Mouse (Mus musculus) large intestine, adult 2 months (tissue): ENCODE measurements around the gene Tmem29. TPM values are rescaled to one million over a fixed set of nuclear protein-coding genes. Genes with fewer than 3 reads are reported as not detected.
"Not testable (repeated sequence)": the region's sequence is repeated elsewhere in the genome, so short reads cannot be mapped to it uniquely, and the experiment has no call there.

Source experiments
- DNase-seq: peaks from one replicate; pipeline ENCODE4 v3.0.0-alpha.2; 2012; ENCODE audit warnings: low read depth, low spot score
- WGBS: fragments of 180-500 bp; shearing (Covaris S2); methylation state at CpG from one replicate; pipeline ENCODE4 v1.1.7; 2018; 5-methylcytosine and 5-hydroxymethylcytosine counted together
- polyA plus RNA-seq: library from polyadenylated mRNA; depleted of rRNA; stranded (reverse); fragments of >200 nt; gene quantifications from 2 replicates; pipeline ENCODE4 v1.2.3, GENCODE M21; 2012; rRNA removed

The Tmem29 gene
- polyA plus RNA-seq = 4.1 and 4.2 TPM in 2 replicates

DNA sequence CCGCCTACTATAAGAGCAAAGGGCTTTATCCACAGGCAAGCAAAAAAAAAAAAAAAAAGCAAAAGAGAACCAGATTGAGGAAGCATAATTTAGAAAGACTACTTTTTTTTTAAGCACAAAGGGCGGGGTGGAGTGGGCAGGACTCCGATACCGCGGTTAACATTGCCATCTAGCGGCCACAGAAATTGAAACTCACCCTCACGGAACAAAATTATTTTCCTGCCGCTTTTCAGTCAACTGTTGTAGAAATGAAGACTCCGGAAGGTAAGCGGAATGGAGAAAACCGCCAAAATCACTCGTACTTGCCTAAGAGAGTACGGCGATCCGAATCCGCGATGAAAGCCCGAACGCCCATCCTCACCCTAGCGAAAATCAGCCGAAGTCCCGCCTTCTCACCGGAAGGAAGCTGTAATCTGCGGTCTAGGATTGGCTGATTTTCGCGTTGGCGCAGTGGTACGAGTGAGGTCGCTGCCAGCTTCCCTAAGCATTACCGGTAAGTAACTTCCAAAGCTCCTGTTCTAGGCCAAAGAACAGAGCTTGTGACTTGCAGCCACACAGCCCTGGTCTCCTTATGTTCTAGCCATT is at the start of gene Tmem29:
TSS of gene Tmem29 (minus strand) at position 389 of the 585 bp plus-strand sequence.
- DNase-seq = peak; percentile 56
- WGBS = under 1% methylated on average over 30 of the region's 30 CpGs

DNA sequence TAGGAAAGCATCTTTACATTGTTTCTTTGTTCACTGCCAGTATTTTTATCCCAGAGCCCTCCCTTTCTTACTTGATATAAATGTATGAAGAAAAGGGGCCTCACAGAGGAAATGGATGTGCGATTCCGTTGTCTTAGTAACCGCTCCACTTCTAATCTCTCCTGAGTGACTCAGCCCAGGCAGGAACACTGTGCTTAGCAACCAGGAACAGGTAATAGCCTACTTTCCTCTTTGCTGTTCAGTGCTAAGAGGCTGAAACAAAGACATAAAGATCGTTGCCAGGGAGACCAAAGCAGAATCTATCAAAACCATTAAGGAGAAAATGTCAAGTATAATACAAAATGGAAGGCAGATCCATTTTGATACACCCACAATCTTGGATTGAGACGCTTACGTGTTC is 49.7 kb upstream of the Tmem29 start:
- DNase-seq = no peak
- WGBS = 87% methylated on average over 6 of the region's 6 CpGs

DNA sequence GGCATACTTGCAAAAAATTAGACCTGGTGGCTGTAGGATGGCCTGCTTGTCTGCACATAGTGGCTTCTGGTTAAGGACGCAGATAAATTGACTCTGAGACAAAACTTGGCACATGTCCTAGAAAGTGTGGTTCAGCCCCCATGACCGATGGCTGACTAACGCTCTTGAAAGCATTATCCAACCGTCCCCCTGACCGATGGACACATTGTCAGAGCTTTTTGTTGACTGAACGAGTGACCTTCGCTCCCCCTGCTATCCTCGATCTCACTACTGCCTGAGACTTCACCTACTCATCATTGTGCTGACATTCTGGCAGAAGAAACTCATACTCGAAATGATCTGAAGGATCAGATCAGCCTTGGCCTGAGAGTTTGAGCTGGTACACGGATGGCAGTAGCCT is 28.9 kb upstream of the Tmem29 start:
- not testable (repeated sequence) for DNase-seq
- 20% methylated on average over 3 of the region's 10 CpGs for WGBS

DNA sequence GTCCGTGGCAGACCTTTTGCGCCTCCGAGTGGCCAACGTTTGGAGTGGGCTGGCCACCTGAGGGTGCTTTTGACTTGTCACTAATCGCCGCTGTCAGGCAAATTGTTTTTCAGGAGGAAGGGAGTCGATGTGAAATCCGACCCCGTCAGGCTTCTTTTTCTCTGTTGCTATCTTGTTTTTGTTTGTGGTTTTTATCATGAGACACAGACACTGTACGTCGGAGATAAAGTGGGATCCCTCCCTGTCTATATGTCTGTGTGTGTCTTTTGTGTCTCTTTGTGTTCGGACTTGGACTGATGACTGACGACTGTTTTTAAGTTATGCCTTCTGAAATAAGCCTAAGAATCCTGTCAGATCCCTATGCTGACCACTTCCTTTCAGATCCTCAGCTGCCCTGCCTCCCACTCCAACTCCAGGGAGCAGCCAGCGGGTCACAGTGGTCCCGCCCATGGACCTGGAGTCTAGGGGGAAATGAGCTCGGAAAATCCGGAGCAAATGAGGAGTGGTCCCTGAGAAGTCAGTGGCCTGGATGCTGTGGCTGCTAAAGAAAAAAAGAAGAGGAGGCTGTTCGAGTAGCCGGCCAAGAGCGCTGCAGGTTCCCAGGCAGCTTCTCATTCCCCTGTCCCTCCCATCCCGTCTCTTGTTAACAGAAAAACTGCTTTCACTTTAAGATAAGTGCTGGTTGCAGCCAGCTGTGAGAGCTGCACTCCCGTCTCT is 27.5 kb upstream of the Tmem29 start:
- not testable (repeated sequence) for DNase-seq
- 47% methylated on average over 12 of the region's 22 CpGs for WGBS

DNA sequence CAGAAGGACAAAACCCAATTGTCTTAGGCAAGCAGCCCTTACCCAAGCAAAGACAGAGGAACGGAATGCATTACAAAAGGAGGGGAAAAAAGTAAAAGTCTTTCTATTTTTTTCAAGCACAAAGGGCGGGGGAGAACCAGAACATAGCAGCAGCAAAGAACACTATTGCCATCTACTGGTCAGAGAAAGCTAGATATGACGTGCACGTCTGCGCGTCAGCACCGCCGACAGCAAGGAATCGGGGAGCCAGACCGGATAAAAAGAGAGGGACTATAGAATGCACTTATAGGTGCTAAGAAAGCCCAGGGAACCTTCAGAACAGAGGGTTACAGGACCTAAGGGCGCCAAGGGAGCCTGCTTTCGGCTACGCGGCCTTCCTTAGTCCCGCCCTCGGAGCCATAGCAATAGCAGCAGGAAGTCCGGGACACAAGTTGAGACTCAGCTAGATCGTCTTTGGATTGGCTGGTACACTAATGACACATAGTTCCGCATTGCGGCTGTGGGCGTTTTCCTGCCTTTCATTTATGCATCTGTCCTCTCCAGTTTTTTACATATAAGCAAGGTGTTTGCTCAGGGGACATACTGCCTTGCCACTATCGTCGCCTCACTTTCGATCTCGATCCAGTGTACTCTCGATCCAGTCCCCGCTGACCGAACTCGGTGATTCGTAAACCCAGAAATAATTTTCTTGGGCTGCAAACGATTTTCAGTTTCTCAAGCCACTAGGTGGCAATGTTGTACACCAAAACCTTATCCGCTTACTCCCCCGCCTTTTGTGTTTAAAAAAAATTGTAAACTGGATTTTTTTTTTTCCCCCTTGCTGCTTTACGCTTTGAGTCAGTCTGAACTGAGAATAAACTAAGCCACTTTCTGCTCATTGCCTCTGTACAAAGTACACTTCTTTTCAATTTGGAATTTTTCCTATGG is 19.2 kb upstream of the Tmem29 start:
- under 1% methylated on average over 34 of the region's 34 CpGs for WGBS
- peak; percentile 56 for DNase-seq

DNA sequence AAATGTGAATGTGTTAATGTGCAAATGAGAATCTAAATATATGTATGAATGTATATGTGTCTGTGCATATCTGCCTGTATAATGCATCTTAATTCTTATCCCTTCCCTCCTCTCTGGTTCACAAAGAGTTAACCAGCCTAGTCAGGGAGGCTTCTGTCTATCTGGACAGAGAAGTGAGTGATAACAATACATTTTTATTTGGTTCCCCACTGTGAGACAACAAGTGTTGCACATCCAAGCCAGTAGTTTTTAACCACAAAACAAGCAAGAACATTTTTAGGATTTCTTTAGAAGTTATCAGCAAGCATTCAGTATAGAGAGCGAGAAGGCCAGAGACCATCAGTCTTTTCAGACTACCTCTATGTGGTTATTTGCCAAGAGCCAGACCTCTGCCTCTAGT is 12.5 kb upstream of the Tmem29 start:
- DNase-seq = no peak
- 92% methylated on average over 1 of the region's 1 CpGs for WGBS

DNA sequence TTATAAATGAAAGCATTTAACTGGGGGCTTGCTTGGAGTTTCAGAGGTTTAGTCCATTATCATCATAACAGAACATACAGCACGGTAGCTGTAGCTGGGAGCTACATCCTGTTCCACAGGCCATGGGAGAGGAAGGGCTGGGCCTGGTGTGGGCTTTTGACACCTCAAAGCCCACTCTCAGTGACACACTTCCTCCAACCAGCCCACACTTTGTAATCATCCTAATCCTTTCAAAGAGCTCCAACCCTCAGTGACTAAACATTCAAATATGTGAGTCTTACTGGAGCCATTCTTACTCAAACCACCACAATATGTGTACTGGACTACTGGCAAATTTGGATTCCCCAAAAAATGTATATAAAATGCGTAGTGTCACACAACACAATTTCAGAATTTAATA is 9.3 kb upstream of the Tmem29 start:
- WGBS = 88% methylated on average over 2 of the region's 2 CpGs
- DNase-seq = no peak

DNA sequence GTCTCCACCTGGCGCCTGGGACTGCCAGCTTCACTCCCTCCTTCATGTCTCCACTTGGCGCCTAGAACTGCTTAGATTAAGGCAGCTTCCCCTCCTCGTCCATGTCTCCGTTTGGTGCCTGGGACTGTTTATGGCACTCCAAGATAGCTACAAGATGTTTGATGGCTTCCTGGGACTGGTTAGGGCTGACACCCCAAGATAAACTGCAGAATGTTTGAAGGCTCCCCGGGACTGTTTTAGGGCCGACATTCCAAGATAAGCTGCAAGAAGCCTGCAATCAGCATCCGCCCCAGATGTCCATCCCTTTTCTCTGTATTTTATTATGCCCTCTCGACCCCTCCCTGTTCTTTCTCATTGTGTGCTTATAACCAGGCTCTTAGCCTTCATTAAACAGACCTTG is 7.9 kb upstream of the Tmem29 start:
- 48% methylated on average over 8 of the region's 8 CpGs for WGBS
- not testable (repeated sequence) for DNase-seq

DNA sequence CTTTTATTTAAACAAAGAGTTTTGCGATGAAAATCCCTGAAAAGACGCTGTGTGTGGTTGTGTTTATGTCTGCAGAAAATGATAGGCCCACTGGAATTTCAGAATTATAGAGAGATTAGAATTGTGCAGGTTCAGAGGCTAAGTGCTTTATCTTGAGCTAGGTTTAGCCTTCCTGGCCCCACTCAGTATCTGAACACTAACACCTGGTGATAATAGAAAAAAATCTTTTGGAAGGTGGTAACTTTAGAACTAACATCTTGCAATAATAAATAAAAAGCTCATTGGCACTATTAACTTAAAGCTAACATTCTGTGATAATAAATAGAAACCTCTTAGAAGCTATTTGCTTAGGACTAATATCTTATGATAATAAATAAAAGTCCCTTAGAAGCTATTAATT is 1.2 kb upstream of the Tmem29 start:
- 70% methylated on average over 2 of the region's 2 CpGs for WGBS
- no peak for DNase-seq

DNA sequence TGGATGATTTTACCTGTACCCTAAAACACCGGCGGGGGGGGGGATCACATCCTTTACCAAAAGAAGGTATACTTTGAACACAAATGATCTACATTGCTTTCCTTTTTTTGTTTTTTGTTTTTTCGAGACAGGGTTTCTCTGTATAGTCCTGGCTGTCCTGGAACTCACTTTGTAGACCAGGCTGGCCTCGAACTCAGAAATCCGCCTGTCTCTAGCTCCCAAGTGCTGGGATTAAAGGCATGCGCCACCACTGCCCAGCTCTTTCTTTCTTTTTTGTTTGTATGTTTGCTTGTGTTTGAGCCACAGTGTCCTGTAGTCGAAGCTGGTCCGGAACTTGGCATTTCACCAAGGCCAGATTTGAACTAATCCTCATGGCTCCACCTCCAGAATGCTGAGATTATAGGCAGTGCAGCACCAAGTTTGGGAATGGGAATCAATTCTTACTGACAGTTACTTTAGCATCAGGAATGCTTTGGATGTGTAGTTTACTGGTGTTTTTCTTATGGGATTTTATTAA is 515 bp upstream of the Tmem29 start:
- WGBS = 25% methylated on average over 8 of the region's 8 CpGs
- DNase-seq = no peak

DNA sequence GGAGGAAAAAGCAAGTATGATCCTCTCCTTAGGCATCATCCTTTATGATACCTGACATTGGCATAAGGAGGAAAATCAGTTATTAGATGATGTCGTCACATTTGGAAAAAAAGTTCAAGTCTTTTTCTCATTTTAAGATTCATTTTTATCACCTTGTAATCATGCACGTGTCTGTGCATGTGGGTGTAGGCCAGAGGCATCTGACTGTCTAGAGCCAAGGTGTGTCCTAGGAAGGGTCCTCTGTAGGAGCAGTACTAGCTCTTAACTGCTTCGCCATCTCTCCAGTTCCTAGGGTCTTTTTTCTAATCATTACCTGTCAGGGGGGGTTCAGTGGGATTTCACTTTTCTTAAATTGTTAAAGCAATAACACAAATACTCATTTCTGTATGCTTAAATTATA is 818 bp downstream of the Tmem29 start:
- DNase-seq = no peak
- WGBS = 41% methylated on average over 3 of the region's 3 CpGs

DNA sequence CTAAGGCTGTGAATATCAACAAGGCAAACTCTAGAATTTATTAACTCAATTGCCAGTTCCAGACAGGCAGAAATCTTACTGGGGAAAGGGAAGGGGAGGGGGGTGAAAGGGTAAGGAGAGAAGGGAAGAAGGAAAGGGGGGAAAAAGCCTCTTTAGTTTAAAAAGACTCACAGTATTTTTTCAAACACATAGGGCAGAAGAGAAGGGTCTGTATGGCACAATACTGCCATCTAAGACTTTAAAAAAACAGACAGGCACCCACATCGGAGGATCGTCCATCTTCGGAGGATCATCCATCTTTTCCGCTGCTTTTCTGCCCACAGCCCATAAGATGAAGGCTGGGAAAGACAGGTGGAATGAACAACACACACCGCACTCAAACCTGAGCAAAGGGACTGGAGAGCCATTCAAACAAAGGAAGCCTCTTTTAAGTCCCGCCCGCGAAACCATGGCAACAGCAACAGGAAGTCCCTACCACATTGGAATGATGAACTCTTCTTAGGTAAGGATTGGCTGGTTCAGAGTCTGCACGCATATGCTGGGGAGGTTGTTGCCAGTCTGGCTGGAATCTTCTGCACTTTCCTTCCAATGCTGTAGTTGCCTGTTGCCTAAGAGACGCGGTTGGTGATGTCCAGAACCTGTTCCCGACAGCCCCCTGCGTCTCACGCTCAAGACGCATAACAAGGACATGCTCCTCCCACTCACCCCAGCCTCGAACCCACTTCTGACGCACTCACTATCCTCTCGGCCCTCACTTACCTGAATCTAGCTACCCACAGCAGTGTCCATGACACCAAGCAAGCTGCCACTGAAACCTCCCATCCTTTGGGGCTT is 18.2 kb downstream of the Tmem29 start:
- 26% methylated on average over 18 of the region's 18 CpGs for WGBS

DNA sequence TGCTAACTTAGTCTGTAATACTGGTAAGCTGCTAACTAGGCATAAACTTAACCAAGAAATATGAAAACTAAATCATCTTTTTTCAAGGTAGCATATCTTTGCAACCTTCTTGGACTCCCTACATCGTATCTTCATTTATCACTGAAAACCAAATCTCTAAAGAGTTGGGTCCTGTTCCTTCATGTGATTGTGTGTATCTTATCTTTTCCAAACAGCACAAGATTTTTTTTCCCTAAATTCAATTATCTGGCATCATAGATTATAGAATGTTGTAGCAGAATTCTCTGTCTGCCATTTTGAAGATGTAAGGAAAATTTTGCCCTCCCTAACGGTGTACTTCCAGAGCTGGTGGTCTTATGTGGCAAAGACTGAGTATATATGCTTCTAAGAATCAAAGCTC is 22.6 kb downstream of the Tmem29 start:
- WGBS = 90% methylated on average over 2 of the region's 2 CpGs
- no peak for DNase-seq

More for the DNA sequence above, 18.2 kb downstream of the Tmem29 start:
- no peak for DNase-seq

DNA sequence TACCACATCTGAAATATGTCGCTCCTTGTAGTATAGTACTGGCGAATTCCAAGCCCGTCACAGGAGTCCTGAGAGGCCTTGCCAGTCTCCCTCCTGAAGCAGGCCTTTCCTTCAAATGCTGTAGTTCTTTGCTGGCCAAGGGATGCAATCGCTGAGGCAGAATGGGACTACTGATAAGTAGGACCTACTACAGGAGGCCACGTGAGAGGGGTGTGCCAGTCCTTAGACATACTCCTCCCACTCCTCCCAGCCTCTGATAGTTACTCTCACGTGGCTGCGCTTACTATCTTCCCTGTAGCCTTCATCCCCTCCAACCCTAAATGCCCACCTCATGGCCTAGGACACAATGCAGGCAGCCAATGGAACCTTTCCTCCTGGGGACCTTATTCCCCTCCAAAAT is 23.6 kb downstream of the Tmem29 start:
- DNase-seq = no peak
- WGBS = 86% methylated on average over 7 of the region's 7 CpGs

DNA sequence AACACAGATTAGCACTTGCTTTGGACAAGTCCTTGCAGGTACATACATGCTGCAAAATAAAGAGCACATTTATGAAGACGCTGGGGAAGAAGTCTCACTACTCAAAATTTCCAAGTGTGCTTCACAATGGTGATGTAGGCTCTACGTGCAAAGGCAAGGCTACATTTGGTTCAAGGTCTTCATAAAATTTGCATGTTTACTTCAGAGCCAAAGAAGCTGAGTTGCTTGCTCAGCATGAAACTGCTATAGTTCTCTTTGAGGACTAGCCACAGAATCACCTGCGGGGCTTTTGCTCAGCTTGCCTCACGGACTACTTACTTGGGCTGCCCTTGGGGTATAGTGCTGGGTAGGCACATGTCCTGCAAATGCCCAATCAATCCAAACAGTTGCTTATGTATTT is 45.4 kb downstream of the Tmem29 start:
- 92% methylated on average over 4 of the region's 4 CpGs for WGBS
- no peak for DNase-seq

Other genes starting within 250 kb of the Tmem29 start
- gene Alas2, start 88.2 kb upstream of the Tmem29 start, polyA plus RNA-seq = 0.58 and 0.73 TPM in 2 replicates
- 3.6 and 4.1 TPM in 2 replicates for gene Pfkfb1, start 129.1 kb upstream of the Tmem29 start, polyA plus RNA-seq
- gene Apex2, start 130.7 kb upstream of the Tmem29 start, polyA plus RNA-seq = 5.1 and 7.2 TPM in 2 replicates
- gene Tro, start 198.4 kb upstream of the Tmem29 start, polyA plus RNA-seq = 0.48 and 0.67 TPM in 2 replicates